Mouse (Mus musculus): Measurements from ENCODE around the gene Atp11b. TPM values are rescaled to one million over a fixed set of nuclear protein-coding genes. Genes with fewer than 3 reads are reported as not detected.

Gene Atp11b
- polyA plus RNA-seq, 2 experiments = 14.2 to 15.1 TPM

DNA sequence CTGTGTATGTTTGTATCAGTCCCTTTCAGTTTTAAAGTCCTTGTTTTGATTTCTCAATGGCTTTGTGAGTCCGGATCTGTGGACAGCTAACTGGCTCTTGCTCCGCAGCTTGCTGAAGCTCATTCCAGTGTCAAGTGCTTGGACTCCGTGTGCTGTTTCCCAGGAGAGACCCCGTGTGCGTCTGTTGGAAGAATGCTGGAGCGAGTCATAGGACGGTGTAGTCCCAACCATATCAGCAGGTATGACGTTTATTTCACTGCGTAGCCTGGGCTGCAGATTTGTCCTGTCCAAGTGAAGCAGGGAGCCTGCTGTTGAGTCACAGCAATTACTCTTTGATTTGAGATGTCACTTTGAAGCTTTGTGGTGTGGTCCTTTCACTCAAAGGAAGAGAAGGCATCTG is 95.4 kb downstream of the Atp11b start:
- Histone ChIP-seq H3K4me2 (ENCODE audit: low read depth) (no peak overlapping the region), H3K4me3 (ENCODE audit: insufficient read depth in 1 of 2, low read depth in 2 of 2, low read length in 2 of 2) (no peak overlapping the region), H3K9me3 (ENCODE audit: control insufficient read depth, low read length) (no peaks in the 10 kb centered on the region), H3K9ac (replicated peaks) (no peak overlapping the region), H3K4me1 (replicated peaks; ENCODE audit: control insufficient read depth in 2 of 2, insufficient read depth in 2 of 2, low read length in 1 of 2) (no peaks in the 10 kb centered on the region), H3K27ac (no peak overlapping the region), H3K27me3 (ENCODE audit: control insufficient read depth, insufficient read depth, low read length) (no peaks in the 10 kb centered on the region), H3K36me3 (replicated peaks; ENCODE audit: control insufficient read depth, insufficient read depth, low read depth) (no peaks in the 10 kb centered on the region; the same call in 1 of the 2 replicates)
- WGBS (ENCODE audit: insufficient replicate concordance) = 86% methylated on average over 9 of the region's 9 CpGs
- ATAC-seq (ENCODE audit: insufficient read depth) (no peak), DNase-seq (ENCODE audit: low read depth in 3 of 3, low spot score in 3 of 3) (no peak)
- no peak for TF ChIP-seq EP300 (IDR thresholded peaks at IDR 0.05; ENCODE audit: low read depth)
- TF ChIP-seq CTCF (IDR thresholded peaks at IDR 0.05; ENCODE audit: low read depth) = no peak

DNA sequence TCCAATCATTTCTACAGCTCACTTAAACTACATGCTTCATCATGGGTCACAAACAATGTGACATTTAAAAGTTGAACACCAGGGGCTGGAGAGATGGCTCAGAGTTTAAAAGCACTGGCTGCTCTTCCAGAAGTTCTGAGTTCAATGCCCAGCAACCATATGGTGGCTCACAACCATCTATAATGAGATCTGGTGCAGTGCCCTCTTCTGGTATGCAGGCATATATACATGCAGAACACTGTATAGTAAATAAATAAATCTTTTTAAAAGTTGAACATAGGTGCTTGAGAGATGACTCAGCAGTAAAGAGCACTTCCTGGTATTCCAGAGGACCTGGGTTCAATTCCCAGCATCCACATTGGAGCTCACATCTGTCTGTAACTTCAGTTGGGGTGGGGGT is 129.4 kb downstream of the Atp11b start:
- no peaks in the 10 kb centered on the region for H3K36me3 ChIP-seq (replicated peaks; ENCODE audit: control insufficient read depth, insufficient read depth, low read depth)
- no peak for ATAC-seq (ENCODE audit: insufficient read depth)
- no peak for DNase-seq (ENCODE audit: low read depth in 3 of 3, low spot score in 3 of 3)
- no peaks in the 10 kb centered on the region for H3K9me3 ChIP-seq (ENCODE audit: control insufficient read depth, low read length)
- H3K4me2 ChIP-seq (ENCODE audit: low read depth) = no peak overlapping the region
- H3K9ac ChIP-seq (replicated peaks) = no peak overlapping the region
- no peak for TF ChIP-seq EP300 (IDR thresholded peaks at IDR 0.05; ENCODE audit: low read depth)
- TF ChIP-seq CTCF (IDR thresholded peaks at IDR 0.05; ENCODE audit: low read depth) = peak; percentile 39; the same call in 1 of the 2 replicates
- H3K4me1 ChIP-seq (replicated peaks; ENCODE audit: control insufficient read depth in 2 of 2, insufficient read depth in 2 of 2, low read length in 1 of 2) = no peaks in the 10 kb centered on the region
- H3K27me3 ChIP-seq (ENCODE audit: control insufficient read depth, insufficient read depth, low read length) = no peaks in the 10 kb centered on the region
- H3K27ac ChIP-seq = no peak overlapping the region
- H3K4me3 ChIP-seq (ENCODE audit: insufficient read depth in 1 of 2, low read depth in 2 of 2, low read length in 2 of 2) = no peak overlapping the region

DNA sequence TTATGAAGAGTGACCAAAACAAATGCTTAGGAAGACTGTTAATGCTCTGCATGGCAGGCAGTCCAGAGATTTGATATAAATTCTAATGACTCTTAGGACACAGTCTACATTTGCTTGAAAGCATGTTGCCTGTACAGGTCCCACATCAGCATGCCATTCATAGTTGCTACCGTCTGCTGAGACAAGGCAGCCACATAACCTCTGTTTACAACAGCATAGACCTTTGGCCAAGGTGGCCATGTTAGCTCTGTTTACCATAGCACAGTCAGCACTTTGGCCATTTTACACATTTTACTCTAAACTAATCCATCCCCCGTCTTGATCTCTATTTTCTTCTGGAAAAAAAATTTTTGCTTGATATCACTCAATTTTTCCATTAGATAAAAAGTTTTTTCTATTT is 135.6 kb downstream of the Atp11b start:
- ATAC-seq (ENCODE audit: insufficient read depth) = no peak

DNA sequence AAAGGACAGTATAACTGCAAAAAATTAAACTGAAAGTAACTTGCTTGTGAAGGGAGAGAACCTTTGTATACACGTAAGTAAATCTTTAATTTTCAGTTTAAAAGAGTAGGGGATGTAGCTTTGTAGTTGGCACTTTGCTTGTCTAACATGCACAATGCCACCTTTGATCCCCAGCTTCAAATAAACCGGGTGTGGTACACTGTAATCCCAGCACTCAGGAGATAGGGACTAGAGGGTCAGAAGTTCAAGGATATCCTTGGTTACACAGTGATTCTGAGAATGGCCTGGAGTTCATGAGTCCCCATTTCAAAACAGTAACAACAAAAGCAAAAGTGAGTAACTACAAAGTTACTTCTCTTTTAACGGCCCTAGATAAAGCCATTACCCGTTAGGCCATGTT is 137.2 kb downstream of the Atp11b start:
- Histone ChIP-seq H3K27ac (no peak overlapping the region), H3K4me3 (ENCODE audit: insufficient read depth in 1 of 2, low read depth in 2 of 2, low read length in 2 of 2) (no peak overlapping the region), H3K9ac (replicated peaks) (no peak overlapping the region), H3K4me1 (replicated peaks; ENCODE audit: control insufficient read depth in 2 of 2, insufficient read depth in 2 of 2, low read length in 1 of 2) (no peaks in the 10 kb centered on the region; a peak in 1 of 4 replicates), H3K36me3 (replicated peaks; ENCODE audit: control insufficient read depth, insufficient read depth, low read depth) (peaks cover 3% of the 10 kb centered on the region), H3K27me3 (ENCODE audit: control insufficient read depth, insufficient read depth, low read length) (no peaks in the 10 kb centered on the region), H3K9me3 (ENCODE audit: control insufficient read depth, low read length) (no peaks in the 10 kb centered on the region), H3K4me2 (ENCODE audit: low read depth) (no peak overlapping the region)
- 78% methylated on average over 4 of the region's 4 CpGs for WGBS (ENCODE audit: insufficient replicate concordance)
- ATAC-seq (ENCODE audit: insufficient read depth) = peak; percentile 62
- DNase-seq (ENCODE audit: low read depth in 3 of 3, low spot score in 3 of 3) = peak in 2 of 3 experiments; percentile 12 to 13
- TF ChIP-seq EP300 (IDR thresholded peaks at IDR 0.05; ENCODE audit: low read depth) (no peak), CTCF (IDR thresholded peaks at IDR 0.05; ENCODE audit: low read depth) (no peak)

More for the DNA sequence above, 135.6 kb downstream of the Atp11b start:
- H3K36me3 ChIP-seq (replicated peaks; ENCODE audit: control insufficient read depth, insufficient read depth, low read depth) = no peaks in the 10 kb centered on the region; the same call in 1 of the 2 replicates
- H3K27me3 ChIP-seq (ENCODE audit: control insufficient read depth, insufficient read depth, low read length) = no peaks in the 10 kb centered on the region
- no peaks in the 10 kb centered on the region for H3K9me3 ChIP-seq (ENCODE audit: control insufficient read depth, low read length)
- TF ChIP-seq CTCF (IDR thresholded peaks at IDR 0.05; ENCODE audit: low read depth) = no peak
- TF ChIP-seq EP300 (IDR thresholded peaks at IDR 0.05; ENCODE audit: low read depth) = no peak
- no peak for DNase-seq (ENCODE audit: low read depth in 3 of 3, low spot score in 3 of 3)
- no peak overlapping the region for H3K4me3 ChIP-seq (ENCODE audit: insufficient read depth in 1 of 2, low read depth in 2 of 2, low read length in 2 of 2)
- H3K4me1 ChIP-seq (replicated peaks; ENCODE audit: control insufficient read depth in 2 of 2, insufficient read depth in 2 of 2, low read length in 1 of 2) = no peaks in the 10 kb centered on the region; a peak in 1 of 4 replicates
- no peak overlapping the region for H3K27ac ChIP-seq
- H3K9ac ChIP-seq (replicated peaks) = no peak overlapping the region
- H3K4me2 ChIP-seq (ENCODE audit: low read depth) = no peak overlapping the region
- 71% methylated on average over 2 of the region's 2 CpGs for WGBS (ENCODE audit: insufficient replicate concordance)

DNA sequence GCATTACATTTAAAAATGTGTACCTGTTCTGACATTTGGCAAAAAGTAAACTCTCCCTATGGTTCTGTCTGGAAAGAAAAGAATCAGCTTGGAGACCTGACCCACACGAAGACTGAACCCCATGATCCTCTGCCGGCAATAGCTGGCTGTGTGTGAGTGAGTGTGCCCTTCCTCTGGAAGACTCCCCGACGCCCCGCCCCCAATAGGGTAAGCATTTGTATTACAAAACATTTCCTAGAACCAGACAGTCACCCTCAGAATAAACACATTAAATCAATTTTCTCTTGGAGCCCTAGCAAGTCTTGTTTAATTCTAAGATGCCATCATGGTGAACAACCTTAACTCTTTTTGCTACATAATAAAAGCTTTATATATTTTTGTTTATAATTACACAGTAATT is 139.2 kb downstream of the Atp11b start:
- DNase-seq (ENCODE audit: low read depth in 3 of 3, low spot score in 3 of 3) (no peak), ATAC-seq (ENCODE audit: insufficient read depth) (no peak)
- Histone ChIP-seq H3K9me3 (ENCODE audit: control insufficient read depth, low read length) (no peaks in the 10 kb centered on the region), H3K4me2 (ENCODE audit: low read depth) (no peak overlapping the region), H3K27ac (no peak overlapping the region), H3K27me3 (ENCODE audit: control insufficient read depth, insufficient read depth, low read length) (no peaks in the 10 kb centered on the region), H3K4me1 (replicated peaks; ENCODE audit: control insufficient read depth in 2 of 2, insufficient read depth in 2 of 2, low read length in 1 of 2) (no peaks in the 10 kb centered on the region; a peak in 1 of 4 replicates), H3K9ac (replicated peaks) (no peak overlapping the region), H3K36me3 (replicated peaks; ENCODE audit: control insufficient read depth, insufficient read depth, low read depth) (peaks cover 12% of the 10 kb centered on the region), H3K4me3 (ENCODE audit: insufficient read depth in 1 of 2, low read depth in 2 of 2, low read length in 2 of 2) (no peak overlapping the region)
- no peak for TF ChIP-seq EP300 (IDR thresholded peaks at IDR 0.05; ENCODE audit: low read depth)
- WGBS (ENCODE audit: insufficient replicate concordance) = 82% methylated on average over 5 of the region's 5 CpGs
